Mouse (Mus musculus): ENCODE results near the gene L2hgdh. TPM values are rescaled to one million over a fixed set of nuclear protein-coding genes. Genes with fewer than 3 reads are reported as not detected.
A peak's percentile ranks its signal among the peaks of the same experiment; 100 is the strongest.

The L2hgdh gene
- total and polyA plus RNA-seq, 2 experiments from 2014 or later, result 10.2 to 12.2 TPM

DNA sequence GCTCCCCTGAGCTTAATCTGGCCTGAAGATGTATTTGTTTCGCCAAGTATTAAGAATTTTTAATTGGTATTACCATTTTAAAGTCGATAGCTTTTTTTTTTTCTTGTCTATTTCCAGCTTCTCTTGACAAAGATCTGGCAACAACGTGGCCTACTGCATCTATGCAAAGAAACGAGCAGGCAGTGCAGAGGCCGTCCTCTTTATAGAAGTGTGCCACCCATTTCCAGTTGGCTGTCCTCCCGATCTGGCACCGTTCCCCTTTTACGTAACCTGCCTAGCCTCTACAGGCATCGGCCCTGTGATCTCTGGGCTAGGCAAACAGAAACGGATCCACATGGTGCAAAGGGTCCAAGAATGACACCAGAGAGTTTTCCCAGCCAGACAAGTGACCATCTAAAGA is 41.1 kb downstream of the L2hgdh start:
- Histone ChIP-seq H3K9ac (replicated peaks; ENCODE audit: low read length) (no peak overlapping the region), H3K4me3 (ENCODE audit: low read length) (no peak overlapping the region), H3K27ac (no peak overlapping the region), H3K4me1 (ENCODE audit: insufficient read depth, low read length) (peaks cover 7% of the 10 kb centered on the region), H3K4me2 (ENCODE audit: low read depth, low read length) (no peak overlapping the region), H3K9me3 (ENCODE audit: low read length) (no peaks in the 10 kb centered on the region), H3K27me3 (ENCODE audit: insufficient read depth, low read length) (no peaks in the 10 kb centered on the region), H3K36me3 (ENCODE audit: insufficient read depth, low read length) (no peaks in the 10 kb centered on the region)
- WGBS, result 25% methylated on average over 10 of the region's 10 CpGs
- TF ChIP-seq CTCF (IDR thresholded peaks at IDR 0.05; ENCODE audit: low read depth), result no peak
- DNase-seq (ENCODE audit: low spot score) (peak; percentile 79), ATAC-seq (no peak)

DNA sequence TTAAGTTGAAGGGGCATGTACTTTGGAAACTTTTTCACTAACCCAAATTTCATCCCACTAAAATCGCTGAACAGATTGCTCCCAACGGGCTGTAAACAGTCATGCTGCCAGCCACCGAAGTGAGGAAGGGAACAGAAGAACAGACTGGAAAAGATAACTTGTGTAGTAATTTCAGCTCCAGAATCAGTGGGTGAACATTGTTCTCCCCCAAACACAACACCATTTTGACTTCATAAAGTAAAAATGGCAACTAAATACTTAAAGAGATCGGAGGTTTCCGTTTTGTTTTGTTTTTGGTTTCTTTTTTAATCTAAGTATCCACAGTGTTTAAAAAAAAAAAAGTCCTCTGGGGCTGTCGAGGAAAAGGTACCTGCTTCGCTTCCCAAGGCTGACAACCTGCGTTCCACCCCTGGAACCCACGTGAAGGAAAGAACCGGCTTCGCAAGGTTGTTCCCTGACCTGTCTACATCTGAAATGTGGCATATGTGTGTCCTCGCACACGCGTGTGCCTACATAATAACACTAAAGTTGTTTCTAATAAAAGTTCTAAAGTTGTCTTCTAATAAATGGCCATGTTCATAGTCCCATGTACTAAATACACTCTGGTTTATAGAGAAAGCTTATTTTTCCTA is 41.8 kb downstream of the L2hgdh start:
- peak overlapping the region; percentile 77 for H3K4me2 ChIP-seq (ENCODE audit: low read depth, low read length)
- ATAC-seq (no peak), DNase-seq (ENCODE audit: low spot score) (no peak)
- H3K27ac ChIP-seq, result no peak overlapping the region
- H3K9me3 ChIP-seq (ENCODE audit: low read length), result no peaks in the 10 kb centered on the region
- H3K9ac ChIP-seq (replicated peaks; ENCODE audit: low read length), result no peak overlapping the region
- H3K36me3 ChIP-seq (ENCODE audit: insufficient read depth, low read length), result no peaks in the 10 kb centered on the region
- 48% methylated on average over 14 of the region's 14 CpGs for WGBS
- peaks cover 7% of the 10 kb centered on the region for H3K4me1 ChIP-seq (ENCODE audit: insufficient read depth, low read length)
- H3K4me3 ChIP-seq (ENCODE audit: low read length), result peak overlapping the region; percentile 99; the same call in 1 of the 2 replicates
- H3K27me3 ChIP-seq (ENCODE audit: insufficient read depth, low read length), result no peaks in the 10 kb centered on the region
- TF ChIP-seq CTCF (IDR thresholded peaks at IDR 0.05; ENCODE audit: low read depth), result no peak

- peak; percentile 92 for ATAC-seq
Measured at GRCm38 (mm10) chr12:69682065-69682787, 42.4 kb downstream of the L2hgdh start.

GRCm38 (mm10) chr12:69681566-69682061 is 43.1 kb downstream of the L2hgdh start, which contains the start of gene Sos2:
Gene Sos2 (minus strand): TSS chr12:69681852.
- peaks cover 7% of the 10 kb centered on the region for H3K4me1 ChIP-seq (ENCODE audit: insufficient read depth, low read length)

More at GRCm38 (mm10) chr12:69682065-69682787, 42.4 kb downstream of the L2hgdh start:
- H3K27me3 ChIP-seq (ENCODE audit: insufficient read depth, low read length), result no peaks in the 10 kb centered on the region
- peak overlapping the region; percentile 77 for H3K4me2 ChIP-seq (ENCODE audit: low read depth, low read length)
- TF ChIP-seq CTCF (IDR thresholded peaks at IDR 0.05; ENCODE audit: low read depth), result no peak
- no peaks in the 10 kb centered on the region for H3K36me3 ChIP-seq (ENCODE audit: insufficient read depth, low read length)
- peak overlapping the region; percentile 96 for H3K27ac ChIP-seq
- peak overlapping the region; percentile 99 for H3K4me3 ChIP-seq (ENCODE audit: low read length)
- no peaks in the 10 kb centered on the region for H3K9me3 ChIP-seq (ENCODE audit: low read length)
- H3K4me1 ChIP-seq (ENCODE audit: insufficient read depth, low read length), result peaks cover 7% of the 10 kb centered on the region
- DNase-seq (ENCODE audit: low spot score), result peak; percentile 92
- peak overlapping the region; percentile 98 for H3K9ac ChIP-seq (replicated peaks; ENCODE audit: low read length)
- WGBS, result 1% methylated on average over 45 of the region's 54 CpGs

DNA sequence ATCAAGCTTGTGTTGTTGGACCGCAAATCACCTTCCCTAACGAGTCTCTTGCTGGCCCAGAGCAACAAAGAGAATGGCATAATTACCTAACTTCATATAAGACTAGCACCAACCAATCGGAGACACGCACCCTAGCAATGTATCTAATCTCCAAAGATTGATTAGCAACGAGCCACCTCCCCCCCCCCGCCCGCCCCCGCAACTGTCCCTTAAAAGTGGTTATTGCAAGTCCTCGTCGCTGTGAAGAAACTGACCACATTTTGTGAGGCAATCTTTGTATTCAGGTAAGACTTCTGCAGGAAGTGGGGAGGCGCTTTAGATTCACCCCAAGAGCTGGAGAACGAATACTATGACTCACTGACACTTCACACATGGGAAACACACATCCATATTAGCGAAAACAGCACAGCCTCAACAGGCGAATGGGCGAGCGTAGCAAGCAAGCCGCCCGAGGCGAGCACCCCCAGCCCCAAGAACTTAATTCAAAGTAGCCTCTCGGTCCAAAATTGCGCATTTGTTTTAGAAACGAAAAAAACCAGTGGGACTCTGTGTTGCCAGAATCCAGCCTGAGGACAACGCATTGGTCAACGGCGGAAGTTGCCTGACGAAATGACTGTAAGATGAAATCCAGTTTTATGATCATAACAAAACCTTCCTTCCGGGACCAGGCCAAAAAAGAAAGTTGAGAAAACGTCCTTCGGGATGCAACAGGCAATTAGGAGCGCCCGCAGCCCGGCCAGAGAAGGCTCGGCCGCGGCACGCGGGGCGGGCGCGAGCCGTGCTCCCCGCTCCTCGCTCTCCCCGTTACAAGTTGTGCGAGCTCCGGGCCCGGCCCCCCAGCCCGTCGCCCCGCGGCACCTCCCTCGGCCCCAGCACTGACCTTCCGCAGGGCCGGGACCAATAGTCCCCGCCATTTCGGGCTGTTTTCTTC is 43.8 kb downstream of the L2hgdh start:
- Histone ChIP-seq H3K9me3 (ENCODE audit: low read length) (no peaks in the 10 kb centered on the region), H3K4me1 (ENCODE audit: insufficient read depth, low read length) (peaks cover 7% of the 10 kb centered on the region), H3K4me3 (ENCODE audit: low read length) (peak overlapping the region; percentile 99), H3K36me3 (ENCODE audit: insufficient read depth, low read length) (no peaks in the 10 kb centered on the region), H3K27ac (peak overlapping the region; percentile 96), H3K9ac (replicated peaks; ENCODE audit: low read length) (peak overlapping the region; percentile 98), H3K4me2 (ENCODE audit: low read depth, low read length) (peak overlapping the region; percentile 77), H3K27me3 (ENCODE audit: insufficient read depth, low read length) (no peaks in the 10 kb centered on the region)
- 2% methylated on average over 55 of the region's 56 CpGs for WGBS
- peak; percentile 62 for ATAC-seq
- DNase-seq (ENCODE audit: low spot score), result peak; percentile 40
- no peak for TF ChIP-seq CTCF (IDR thresholded peaks at IDR 0.05; ENCODE audit: low read depth)

More at GRCm38 (mm10) chr12:69681566-69682061, 43.1 kb downstream of the L2hgdh start, which contains the start of gene Sos2:
- H3K9ac ChIP-seq (replicated peaks; ENCODE audit: low read length), result peak within 1 kb of the TSS; percentile 98
- WGBS, result 2% methylated on average over 33 of the region's 85 CpGs
- H3K4me2 ChIP-seq (ENCODE audit: low read depth, low read length), result peak within 1 kb of the TSS; percentile 77
- DNase-seq (ENCODE audit: low spot score), result no peak
- no peak for TF ChIP-seq CTCF (IDR thresholded peaks at IDR 0.05; ENCODE audit: low read depth)
- no peaks in the 10 kb centered on the region for H3K36me3 ChIP-seq (ENCODE audit: insufficient read depth, low read length)
- no peak; the same call in none of the 2 replicates for ATAC-seq
- H3K27me3 ChIP-seq (ENCODE audit: insufficient read depth, low read length), result no peaks in the 10 kb centered on the region
- H3K4me3 ChIP-seq (ENCODE audit: low read length), result peak within 1 kb of the TSS; percentile 99
- no peaks in the 10 kb centered on the region for H3K9me3 ChIP-seq (ENCODE audit: low read length)
- H3K27ac ChIP-seq, result peak within 1 kb of the TSS; percentile 96

GRCm38 (mm10) chr12:69676157-69676556 is 48.5 kb downstream of the L2hgdh start:
- Histone ChIP-seq H3K4me3 (ENCODE audit: low read length) (no peak overlapping the region), H3K9me3 (ENCODE audit: low read length) (no peaks in the 10 kb centered on the region), H3K4me1 (ENCODE audit: insufficient read depth, low read length) (peaks cover 7% of the 10 kb centered on the region), H3K27ac (no peak overlapping the region), H3K4me2 (ENCODE audit: low read depth, low read length) (no peak overlapping the region), H3K27me3 (ENCODE audit: insufficient read depth, low read length) (no peaks in the 10 kb centered on the region), H3K9ac (replicated peaks; ENCODE audit: low read length) (no peak overlapping the region), H3K36me3 (ENCODE audit: insufficient read depth, low read length) (no peaks in the 10 kb centered on the region)
- TF ChIP-seq CTCF (IDR thresholded peaks at IDR 0.05; ENCODE audit: low read depth), result no peak
- 86% methylated on average over 4 of the region's 4 CpGs for WGBS
- ATAC-seq, result no peak
- no peak for DNase-seq (ENCODE audit: low spot score)
